Mouse (Mus musculus) kidney, postnatal 36 days (tissue): ENCODE data around the gene Frmd7.

ENCODE experiments used
- DNase-seq, 2 experiments: peaks; one replicate each; pipeline ENCODE4 v3.0.0; 2021 to 2022; ENCODE audit warnings: mixed read lengths in 2 of 2

Gene Frmd7

GRCm38 (mm10) chrX:50942610-50943009, at the start of gene Frmd7:
Gene Frmd7, minus strand, starts transcription at chrX:50942710.
- DNase-seq = no peak

- DNase-seq = no peak
These were observed 48.8 kb upstream of the Frmd7 start for GRCm38 (mm10) chrX:50991324-50991723.

GRCm38 (mm10) chrX:50989940-50990339, 47.4 kb upstream of the Frmd7 start:
- no peak for DNase-seq

- no peak for DNase-seq
These were observed 46.1 kb upstream of the Frmd7 start for GRCm38 (mm10) chrX:50988581-50988980.

GRCm38 (mm10) chrX:50978428-50978827, 35.9 kb upstream of the Frmd7 start:
- no peak for DNase-seq

GRCm38 (mm10) chrX:50972145-50972544, 29.6 kb upstream of the Frmd7 start:
- no peak for DNase-seq

- no peak for DNase-seq
These were observed 27.4 kb upstream of the Frmd7 start for GRCm38 (mm10) chrX:50969907-50970306.

- DNase-seq = no peak
These were observed 25.8 kb upstream of the Frmd7 start for GRCm38 (mm10) chrX:50968157-50968932.

GRCm38 (mm10) chrX:50965157-50965556, 22.6 kb upstream of the Frmd7 start:
- no peak for DNase-seq

GRCm38 (mm10) chrX:50962955-50963354, 20.4 kb upstream of the Frmd7 start:
- DNase-seq = no peak

GRCm38 (mm10) chrX:50948633-50949032, 6.1 kb upstream of the Frmd7 start:
- DNase-seq = peak; percentile 4 to 38

GRCm38 (mm10) chrX:50948116-50948515, 5.6 kb upstream of the Frmd7 start:
- DNase-seq = no peak

- no peak for DNase-seq
These were observed 5.4 kb downstream of the Frmd7 start for GRCm38 (mm10) chrX:50937117-50937516.

- DNase-seq = no peak
These were observed 12.2 kb downstream of the Frmd7 start for GRCm38 (mm10) chrX:50930309-50930708.

- no peak for DNase-seq
These were observed 15.5 kb downstream of the Frmd7 start for GRCm38 (mm10) chrX:50926893-50927545.

GRCm38 (mm10) chrX:50924629-50925364, 17.7 kb downstream of the Frmd7 start:
- peak; percentile 19 to 33 for DNase-seq

GRCm38 (mm10) chrX:50918754-50919153, 23.8 kb downstream of the Frmd7 start:
- DNase-seq = no peak

GRCm38 (mm10) chrX:50917389-50917788, 25.1 kb downstream of the Frmd7 start:
- DNase-seq = no peak

- no peak for DNase-seq
These were observed 32.6 kb downstream of the Frmd7 start for GRCm38 (mm10) chrX:50909915-50910314.

- DNase-seq = no peak
These were observed 39.0 kb downstream of the Frmd7 start for GRCm38 (mm10) chrX:50903497-50903896.

- no peak for DNase-seq
These were observed 54.5 kb downstream of the Frmd7 start for GRCm38 (mm10) chrX:50887999-50888398.

GRCm38 (mm10) chrX:50874246-50875002, 68.1 kb downstream of the Frmd7 start:
- no peak for DNase-seq

GRCm38 (mm10) chrX:50864734-50865133, 77.8 kb downstream of the Frmd7 start:
- DNase-seq = no peak
